Mouse (Mus musculus): ENCODE measurements at regions not wholly inside any gene's neighbourhood (a gene's known extent, or its start where the extent isn't known, plus 50 kb on each side); places are given as distances from the start of the nearest gene placed in this dataset.
"Not testable (repeated sequence)": the region's sequence is repeated elsewhere in the genome, so short reads cannot be mapped to it uniquely, and the experiment has no call there.

- not testable (repeated sequence) for TF ChIP-seq POLR2A (IDR thresholded peaks at IDR 0.05; ENCODE audit: low read depth, low read length); CTCF (IDR thresholded peaks at IDR 0.05; ENCODE audit: borderline replicate concordance, insufficient read depth, low read length)
These were observed 178.2 kb downstream of the Tcp10c start for GRCm38 (mm10) chr17:13532579-13532978.
